Mouse (Mus musculus) activated CD4-positive, CD25-positive, alpha-beta regulatory T cell (primary cell): ENCODE results near the gene Pomgnt2. TPM values are rescaled to one million over a fixed set of nuclear protein-coding genes. Genes with fewer than 3 reads are reported as not detected.

Experiments used
- polyA plus RNA-seq, 2 experiments: library from polyadenylated mRNA; unstranded; fragments of 100-300 nt; shearing (Covaris generic); gene quantifications; one replicate each; pipeline ENCODE4 v1.2.1; 2017

The Pomgnt2 gene
- not detected for polyA plus RNA-seq

GRCm38 (mm10) chr9:121997010-121997409, at the start of gene Pomgnt2:
Pomgnt2 (minus strand) TSS chr9:121997110.

DNA sequence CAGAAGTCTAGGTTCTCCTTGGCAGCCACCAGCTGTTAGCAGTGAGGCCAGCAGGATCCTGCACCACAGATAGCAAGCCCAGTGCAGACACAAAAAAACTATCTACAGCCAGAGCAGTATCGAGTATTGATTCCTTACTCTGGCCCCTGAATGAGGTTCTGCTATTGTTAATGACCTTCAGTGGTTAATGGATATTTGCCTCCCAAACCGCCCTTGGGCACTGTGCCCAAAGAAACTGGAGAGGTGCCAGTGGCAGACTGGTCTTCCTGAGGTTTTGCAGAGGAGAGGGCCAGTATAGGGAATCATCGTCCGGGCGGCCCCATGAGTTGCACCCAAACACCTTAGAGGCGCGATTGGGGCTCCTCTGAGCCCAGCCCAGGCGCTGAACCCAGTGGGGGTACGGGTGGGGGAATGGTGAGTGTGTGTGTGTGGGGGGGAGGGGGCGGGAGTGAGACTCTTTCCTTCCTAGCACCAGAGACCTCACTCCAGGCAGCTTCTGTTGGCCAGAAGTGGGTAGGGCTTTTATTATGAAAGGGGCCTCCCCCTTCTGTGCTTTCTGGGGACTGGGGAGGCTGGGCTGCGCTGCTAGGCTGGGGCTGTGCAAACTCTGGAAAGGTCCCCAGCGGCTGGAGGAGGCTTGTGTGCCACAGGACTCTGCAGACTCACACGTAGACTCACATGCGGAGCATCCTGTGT, 46.3 kb downstream of the Pomgnt2 start, which contains the start of gene Fam198a:
Gene Fam198a (plus strand): TSS at position 571 of the 696 bp plus-strand sequence.

Other genes with a start within 250 kb of the Pomgnt2 start
- under 1 TPM; 0.51 to 0.54 TPM for gene Zfp651, start 237.8 kb downstream of the Pomgnt2 start, polyA plus RNA-seq
- gene Klhl40, start 219.5 kb downstream of the Pomgnt2 start, polyA plus RNA-seq: not detected
- gene Hhatl, start 204.6 kb downstream of the Pomgnt2 start, polyA plus RNA-seq: under 1 TPM in 1 of 2 experiments, not detected in 1; 0.86 TPM
- under 1 TPM in 1 of 2 experiments, not detected in 1; 0.27 TPM for gene Ccdc13, start 157.6 kb downstream of the Pomgnt2 start, polyA plus RNA-seq
- 100 to 1,000 TPM; 101 to 111 TPM for gene Higd1a, start 138.7 kb downstream of the Pomgnt2 start, polyA plus RNA-seq
- gene Ackr2, start 98.8 kb downstream of the Pomgnt2 start, polyA plus RNA-seq: not detected
- gene Cyp8b1, start 80.8 kb downstream of the Pomgnt2 start, polyA plus RNA-seq: under 1 TPM in 1 of 2 experiments, not detected in 1; 0.26 TPM
- gene Fam198a, start 46.1 kb downstream of the Pomgnt2 start, polyA plus RNA-seq: under 1 TPM in 1 of 2 experiments, not detected in 1; 0.47 TPM
- 100 to 1,000 TPM in 1 of 2 experiments, 10 to 100 TPM in 1; 62.3 to 105 TPM for gene Snrk, start 120.2 kb upstream of the Pomgnt2 start, polyA plus RNA-seq